Mouse (Mus musculus): Measurements from ENCODE around the gene Lcorl. TPM values are rescaled to one million over a fixed set of nuclear protein-coding genes. Genes with fewer than 3 reads are reported as not detected.
"Not testable (repeated sequence)": the region's sequence is repeated elsewhere in the genome, so short reads cannot be mapped to it uniquely, and the experiment has no call there.

Lcorl gene
- total RNA-seq, 2 experiments from 2014 or later, result 17.4 to 21.3 TPM

GRCm38 (mm10) chr5:45733751-45734150 lies 123.7 kb downstream of the Lcorl start:
- no peak for ATAC-seq (replicated peaks; ENCODE audit: low FRiP score, low TSS enrichment, poor library complexity, severe bottlenecking)

GRCm38 (mm10) chr5:45718848-45719488 lies 138.4 kb downstream of the Lcorl start:
- no peak for ATAC-seq (replicated peaks; ENCODE audit: low FRiP score, low TSS enrichment, poor library complexity, severe bottlenecking)

GRCm38 (mm10) chr5:45709653-45710052 lies 147.8 kb downstream of the Lcorl start:
- no peak for ATAC-seq (replicated peaks; ENCODE audit: low FRiP score, low TSS enrichment, poor library complexity, severe bottlenecking)

- no peak for ATAC-seq (replicated peaks; ENCODE audit: low FRiP score, low TSS enrichment, poor library complexity, severe bottlenecking)
These were observed 150.6 kb downstream of the Lcorl start for GRCm38 (mm10) chr5:45706811-45707210.

- ATAC-seq (replicated peaks; ENCODE audit: low FRiP score, low TSS enrichment, poor library complexity, severe bottlenecking), result no peak
These were observed 165.7 kb downstream of the Lcorl start for GRCm38 (mm10) chr5:45691678-45692077.

GRCm38 (mm10) chr5:45690802-45691201 lies 166.6 kb downstream of the Lcorl start:
- peak; percentile 57; the same call in 1 of the 2 replicates for ATAC-seq (replicated peaks; ENCODE audit: low FRiP score, low TSS enrichment, poor library complexity, severe bottlenecking)

GRCm38 (mm10) chr5:45689152-45689551 lies 168.3 kb downstream of the Lcorl start:
- ATAC-seq (replicated peaks; ENCODE audit: low FRiP score, low TSS enrichment, poor library complexity, severe bottlenecking), result no peak

- ATAC-seq (replicated peaks; ENCODE audit: low FRiP score, low TSS enrichment, poor library complexity, severe bottlenecking), result no peak
These were observed 171.2 kb downstream of the Lcorl start for GRCm38 (mm10) chr5:45686223-45686622.

GRCm38 (mm10) chr5:45685243-45685642 lies 172.2 kb downstream of the Lcorl start:
- no peak for ATAC-seq (replicated peaks; ENCODE audit: low FRiP score, low TSS enrichment, poor library complexity, severe bottlenecking)

GRCm38 (mm10) chr5:45683388-45683787 lies 174.0 kb downstream of the Lcorl start:
- ATAC-seq (replicated peaks; ENCODE audit: low FRiP score, low TSS enrichment, poor library complexity, severe bottlenecking), result no peak

- ATAC-seq (replicated peaks; ENCODE audit: low FRiP score, low TSS enrichment, poor library complexity, severe bottlenecking), result no peak
These were observed 177.5 kb downstream of the Lcorl start for GRCm38 (mm10) chr5:45679955-45680354.

GRCm38 (mm10) chr5:45677639-45678038 lies 179.8 kb downstream of the Lcorl start:
- ATAC-seq (replicated peaks; ENCODE audit: low FRiP score, low TSS enrichment, poor library complexity, severe bottlenecking), result no peak

GRCm38 (mm10) chr5:45675032-45675431 lies 182.4 kb downstream of the Lcorl start:
- no peak for ATAC-seq (replicated peaks; ENCODE audit: low FRiP score, low TSS enrichment, poor library complexity, severe bottlenecking)

- ATAC-seq (replicated peaks; ENCODE audit: low FRiP score, low TSS enrichment, poor library complexity, severe bottlenecking), result no peak
These were observed 186.4 kb downstream of the Lcorl start for GRCm38 (mm10) chr5:45670894-45671494.

GRCm38 (mm10) chr5:45670280-45670670 lies 187.1 kb downstream of the Lcorl start:
- ATAC-seq (replicated peaks; ENCODE audit: low FRiP score, low TSS enrichment, poor library complexity, severe bottlenecking), result no peak

GRCm38 (mm10) chr5:45669598-45670279 lies 187.7 kb downstream of the Lcorl start, which contains the start of gene Ncapg:
Ncapg (plus strand) TSS chr5:45669919.
- ATAC-seq (replicated peaks; ENCODE audit: low FRiP score, low TSS enrichment, poor library complexity, severe bottlenecking), result peak; percentile 99

GRCm38 (mm10) chr5:45669234-45669597 lies 188.2 kb downstream of the Lcorl start:
- ATAC-seq (replicated peaks; ENCODE audit: low FRiP score, low TSS enrichment, poor library complexity, severe bottlenecking), result no peak

- ATAC-seq (replicated peaks; ENCODE audit: low FRiP score, low TSS enrichment, poor library complexity, severe bottlenecking), result peak; percentile 30; the same call in 1 of the 2 replicates
These were observed 188.6 kb downstream of the Lcorl start for GRCm38 (mm10) chr5:45668831-45669230.

- ATAC-seq (replicated peaks; ENCODE audit: low FRiP score, low TSS enrichment, poor library complexity, severe bottlenecking), result peak; percentile 42; the same call in 1 of the 2 replicates
These were observed 189.1 kb downstream of the Lcorl start for GRCm38 (mm10) chr5:45668324-45668723.

- ATAC-seq (replicated peaks; ENCODE audit: low FRiP score, low TSS enrichment, poor library complexity, severe bottlenecking), result not testable (repeated sequence)
These were observed 199.0 kb downstream of the Lcorl start for GRCm38 (mm10) chr5:45658406-45658805.
